Mouse (Mus musculus) adrenal gland, adult 2 months (tissue): ENCODE measurements around the gene Gm4201. TPM values are rescaled to one million over a fixed set of nuclear protein-coding genes. Genes with fewer than 3 reads are reported as not detected.
"Not testable (repeated sequence)": the region's sequence is repeated elsewhere in the genome, so short reads cannot be mapped to it uniquely, and the experiment has no call there.

Experiments used
- DNase-seq: peaks from one replicate; pipeline ENCODE4 v3.0.0; 2021
- long read RNA-seq: library from polyadenylated mRNA; stranded (forward); transcript quantifications from one replicate; pipeline ENCODE4 v2.0.0, GENCODE M21; 2021
- polyA plus RNA-seq: library from polyadenylated mRNA; depleted of rRNA; stranded (reverse); fragments of >200 nt; gene quantifications from 2 replicates; pipeline ENCODE4 v1.2.3, GENCODE M21; 2012; rRNA removed
- total RNA-seq, 2 experiments: library from RNA; stranded (reverse); gene quantifications; 2 replicates each; pipeline ENCODE4 v1.2.3; 2021

Gene Gm4201
- total RNA-seq (not detected), polyA plus RNA-seq (not detected in 2 replicates)
- long read RNA-seq, result 0 reads

- DNase-seq, result not testable (repeated sequence)
Observed at GRCm38 (mm10) chr7:22565243-22565642, at the start of gene Gm4201. Gene Gm4201 (minus strand): TSS chr7:22565343.

- not testable (repeated sequence) for DNase-seq
Observed at GRCm38 (mm10) chr7:22588027-22588426, 22.9 kb upstream of the Gm4201 start, which contains the start of gene Gm4565. Gene Gm4565 (minus strand): TSS chr7:22588127.

- not testable (repeated sequence) for DNase-seq
Observed at GRCm38 (mm10) chr7:22534787-22535186, 30.4 kb downstream of the Gm4201 start, which contains the start of gene Gm8677. Gene Gm8677 (minus strand): TSS chr7:22534887.

- not testable (repeated sequence) for DNase-seq
Observed at GRCm38 (mm10) chr7:22522667-22523066, 42.5 kb downstream of the Gm4201 start, which contains the start of gene Vmn1r152. Gene Vmn1r152 (plus strand): TSS chr7:22522967.

Other genes starting within 250 kb of the Gm4201 start
- not detected for gene Gm4187, start 235.6 kb downstream of the Gm4201 start, total RNA-seq
- gene Gm4187, start 235.6 kb downstream of the Gm4201 start, polyA plus RNA-seq, result not detected in 2 replicates
- not detected for gene Gm8660, start 194.3 kb downstream of the Gm4201 start, total RNA-seq
- not detected in 2 replicates for gene Gm8660, start 194.3 kb downstream of the Gm4201 start, polyA plus RNA-seq
- gene Vmn1r148, start 151.8 kb downstream of the Gm4201 start, total RNA-seq, result not detected
- gene Vmn1r148, start 151.8 kb downstream of the Gm4201 start, polyA plus RNA-seq, result not detected in 2 replicates
- not detected for gene Vmn1r149, start 127.1 kb downstream of the Gm4201 start, total RNA-seq
- not detected in 2 replicates for gene Vmn1r149, start 127.1 kb downstream of the Gm4201 start, polyA plus RNA-seq
- not detected for gene Gm10665, start 101.3 kb downstream of the Gm4201 start, total RNA-seq
- gene Gm10665, start 101.3 kb downstream of the Gm4201 start, polyA plus RNA-seq, result not detected in 2 replicates
- gene Vmn1r151, start 65.7 kb downstream of the Gm4201 start, total RNA-seq, result not detected
- not detected in 2 replicates for gene Vmn1r151, start 65.7 kb downstream of the Gm4201 start, polyA plus RNA-seq
- gene Vmn1r152, start 42.4 kb downstream of the Gm4201 start, total RNA-seq, result not detected
- gene Vmn1r152, start 42.4 kb downstream of the Gm4201 start, polyA plus RNA-seq, result not detected in 2 replicates
- gene Gm8677, start 30.5 kb downstream of the Gm4201 start, total RNA-seq, result not detected
- not detected in 2 replicates for gene Gm8677, start 30.5 kb downstream of the Gm4201 start, polyA plus RNA-seq
- not detected for gene Gm4565, start 22.8 kb upstream of the Gm4201 start, total RNA-seq
- not detected in 2 replicates for gene Gm4565, start 22.8 kb upstream of the Gm4201 start, polyA plus RNA-seq
- gene Vmn1r155, start 92.7 kb upstream of the Gm4201 start, total RNA-seq, result not detected
- gene Vmn1r155, start 92.7 kb upstream of the Gm4201 start, polyA plus RNA-seq, result not detected in 2 replicates
- gene Gm8693, start 127.0 kb upstream of the Gm4201 start, total RNA-seq, result not detected
- not detected in 2 replicates for gene Gm8693, start 127.0 kb upstream of the Gm4201 start, polyA plus RNA-seq
- gene Gm4567, start 154.4 kb upstream of the Gm4201 start, total RNA-seq, result not detected
- gene Gm4567, start 154.4 kb upstream of the Gm4201 start, polyA plus RNA-seq, result not detected in 2 replicates
- not detected for gene Vmn1r157, start 196.4 kb upstream of the Gm4201 start, total RNA-seq
- gene Vmn1r157, start 196.4 kb upstream of the Gm4201 start, polyA plus RNA-seq, result not detected in 2 replicates
- not detected for gene Vmn1r158, start 225.4 kb upstream of the Gm4201 start, total RNA-seq
- not detected in 2 replicates for gene Vmn1r158, start 225.4 kb upstream of the Gm4201 start, polyA plus RNA-seq